Mouse (Mus musculus): ENCODE measurements at regions not wholly inside any gene's neighbourhood (a gene's known extent, or its start where the extent isn't known, plus 50 kb on each side); places are given as distances from the start of the nearest gene placed in this dataset.

GRCm38 (mm10) chr8:49441270-49441669 lies 597.5 kb upstream of the Tenm3 start:
- no peak for DNase-seq (ENCODE audit: low spot score in 2 of 2)

GRCm38 (mm10) chr8:49396519-49396918 lies 552.8 kb upstream of the Tenm3 start:
- DNase-seq (ENCODE audit: low spot score in 2 of 2), result no peak

- DNase-seq (ENCODE audit: low spot score in 2 of 2), result no peak
Observed at GRCm38 (mm10) chr8:49395029-49395428, 551.3 kb upstream of the Tenm3 start.

GRCm38 (mm10) chr8:49389525-49389924 lies 545.8 kb upstream of the Tenm3 start:
- no peak for DNase-seq (ENCODE audit: low spot score in 2 of 2)

- no peak for DNase-seq (ENCODE audit: low spot score in 2 of 2)
Observed at GRCm38 (mm10) chr8:49387587-49387986, 543.8 kb upstream of the Tenm3 start.

GRCm38 (mm10) chr8:49372686-49373085 lies 528.9 kb upstream of the Tenm3 start:
- no peak for DNase-seq (ENCODE audit: low spot score in 2 of 2)

GRCm38 (mm10) chr8:49362682-49363081 lies 518.9 kb upstream of the Tenm3 start:
- DNase-seq (ENCODE audit: low spot score in 2 of 2), result no peak

- DNase-seq (ENCODE audit: low spot score in 2 of 2), result no peak
Observed at GRCm38 (mm10) chr8:49361443-49361842, 517.7 kb upstream of the Tenm3 start.

- DNase-seq (ENCODE audit: low spot score in 2 of 2), result no peak
Observed at GRCm38 (mm10) chr8:49360121-49360520, 516.4 kb upstream of the Tenm3 start.

- no peak for DNase-seq (ENCODE audit: low spot score in 2 of 2)
Observed at GRCm38 (mm10) chr8:49359671-49360070, 515.9 kb upstream of the Tenm3 start.

- DNase-seq (ENCODE audit: low spot score in 2 of 2), result no peak
Observed at GRCm38 (mm10) chr8:49348602-49349001, 504.9 kb upstream of the Tenm3 start.

GRCm38 (mm10) chr8:49338716-49339115 lies 495.0 kb upstream of the Tenm3 start:
- DNase-seq (ENCODE audit: low spot score in 2 of 2), result no peak

- DNase-seq (ENCODE audit: low spot score in 2 of 2), result no peak
Observed at GRCm38 (mm10) chr8:49326980-49327379, 483.2 kb upstream of the Tenm3 start.

GRCm38 (mm10) chr8:49321404-49321803 lies 477.7 kb upstream of the Tenm3 start:
- DNase-seq (ENCODE audit: low spot score in 2 of 2), result no peak

- no peak for DNase-seq (ENCODE audit: low spot score in 2 of 2)
Observed at GRCm38 (mm10) chr8:49313483-49314278, 469.9 kb upstream of the Tenm3 start.

GRCm38 (mm10) chr8:49312816-49313215 lies 469.1 kb upstream of the Tenm3 start:
- DNase-seq (ENCODE audit: low spot score in 2 of 2), result no peak

- no peak for DNase-seq (ENCODE audit: low spot score in 2 of 2)
Observed at GRCm38 (mm10) chr8:49282401-49282800, 438.6 kb upstream of the Tenm3 start.

- DNase-seq (ENCODE audit: low spot score in 2 of 2), result no peak
Observed at GRCm38 (mm10) chr8:49281254-49281653, 437.5 kb upstream of the Tenm3 start.

- DNase-seq (ENCODE audit: low spot score in 2 of 2), result no peak
Observed at GRCm38 (mm10) chr8:49274031-49274430, 430.3 kb upstream of the Tenm3 start.

- no peak for DNase-seq (ENCODE audit: low spot score in 2 of 2)
Observed at GRCm38 (mm10) chr8:49273109-49273508, 429.4 kb upstream of the Tenm3 start.

GRCm38 (mm10) chr8:49263416-49263815 lies 419.7 kb upstream of the Tenm3 start:
- no peak for DNase-seq (ENCODE audit: low spot score in 2 of 2)

GRCm38 (mm10) chr8:49262797-49263196 lies 419.0 kb upstream of the Tenm3 start:
- DNase-seq (ENCODE audit: low spot score in 2 of 2), result no peak

GRCm38 (mm10) chr8:49255954-49256353 lies 412.2 kb upstream of the Tenm3 start:
- DNase-seq (ENCODE audit: low spot score in 2 of 2), result no peak

All from left cerebral cortex, adult 18-20 months (tissue).